Mouse (Mus musculus): Measurements from ENCODE around the gene Akip1. TPM values are rescaled to one million over a fixed set of nuclear protein-coding genes. Genes with fewer than 3 reads are reported as not detected.

The Akip1 gene
- total RNA-seq, 2 experiments from 2014 or later = 18.1 to 18.8 TPM

DNA sequence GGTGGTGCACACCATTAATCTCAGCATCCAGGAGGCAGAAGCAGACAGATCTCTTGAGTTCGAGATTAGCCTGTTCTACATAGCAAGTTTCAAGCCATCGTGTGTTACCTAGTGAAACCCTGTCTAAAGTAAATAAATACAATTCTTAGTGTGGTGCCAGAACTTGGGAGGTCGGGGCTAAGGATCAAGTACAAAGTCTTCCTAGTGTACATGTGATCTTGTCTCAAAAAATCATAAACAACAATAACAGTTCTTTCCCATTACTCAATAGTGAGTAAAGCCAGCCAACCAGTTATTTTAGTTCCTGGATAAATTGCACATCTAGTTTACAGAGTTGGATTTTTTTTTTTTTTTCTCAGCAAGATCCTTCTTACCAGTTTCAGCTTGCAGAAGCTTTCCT is 971 bp downstream of the Akip1 start:
- DNase-seq = no peak
- intact Hi-C loops (cut with DNase I) = loop anchor here (2.0 to 10.0 kb wide), 3 partner anchors 34 to 380 kb away; no protein-coding TSS in a partner anchor

DNA sequence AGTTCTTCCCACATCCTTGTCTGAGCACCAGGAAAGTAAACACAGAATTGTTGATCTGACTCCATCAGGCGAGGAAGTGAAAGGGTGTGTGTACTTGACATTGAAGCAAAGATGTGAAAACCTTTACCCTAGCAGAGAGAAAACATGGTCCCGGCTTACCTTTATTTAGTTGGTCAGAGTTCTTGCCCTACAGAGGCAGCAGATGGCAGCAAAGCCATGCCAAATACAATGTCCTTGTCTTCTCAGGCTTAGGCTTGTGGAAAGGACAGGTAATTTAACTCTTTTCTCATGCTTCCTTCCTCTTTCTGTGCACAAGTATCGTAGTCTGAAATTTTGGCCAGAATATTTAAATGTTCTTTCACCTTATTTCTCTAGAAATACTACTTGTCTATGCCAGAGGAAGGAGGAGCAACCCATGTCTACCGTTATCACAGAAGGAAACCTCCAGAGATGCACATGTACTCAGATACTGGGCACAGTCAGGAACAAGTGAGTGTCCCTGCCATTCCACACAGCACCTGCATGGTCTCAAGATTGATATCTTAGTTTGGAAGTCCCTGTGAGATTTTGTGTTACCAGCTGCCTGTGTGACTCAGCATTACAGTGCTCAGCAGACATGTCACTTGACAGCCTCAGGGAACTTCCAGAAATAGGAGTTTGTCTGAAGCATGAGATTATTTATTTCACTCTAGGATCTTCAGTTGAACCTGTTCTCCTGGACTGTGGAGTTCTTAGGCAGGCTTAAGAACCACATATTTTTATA is 3.7 kb downstream of the Akip1 start:
- intact Hi-C loops (cut with DNase I) = loop anchor here (2.0 to 10.0 kb wide), 3 partner anchors 85 to 378 kb away; no protein-coding TSS in a partner anchor
- peak; percentile 70 to 77 for DNase-seq

DNA sequence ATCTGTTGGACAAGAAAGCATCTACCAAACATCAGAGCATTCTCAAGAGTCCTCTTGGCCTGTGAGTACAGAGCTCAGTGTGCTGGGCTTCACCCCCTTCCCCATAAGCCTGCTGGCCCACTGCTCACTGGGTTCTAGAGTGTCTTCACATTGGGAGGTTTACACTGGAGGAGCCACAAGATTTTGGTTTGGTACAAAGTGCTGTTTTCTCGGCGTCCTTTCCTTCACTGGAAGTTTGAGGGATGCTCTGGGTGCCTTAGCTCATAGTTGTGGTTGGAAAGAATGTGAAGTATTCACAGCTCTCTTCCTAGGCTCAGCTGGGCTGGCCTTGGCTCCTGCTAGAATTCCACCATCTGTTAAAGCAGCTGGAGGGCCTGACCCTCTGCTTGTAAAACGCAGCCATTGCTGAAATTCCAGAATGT is 5.5 kb downstream of the Akip1 start:
- DNase-seq = peak; percentile 68 to 75
- intact Hi-C loops (cut with DNase I) = loop anchor here (5.0 to 10.0 kb wide), 2 partner anchors 83 to 376 kb away; no protein-coding TSS in a partner anchor

DNA sequence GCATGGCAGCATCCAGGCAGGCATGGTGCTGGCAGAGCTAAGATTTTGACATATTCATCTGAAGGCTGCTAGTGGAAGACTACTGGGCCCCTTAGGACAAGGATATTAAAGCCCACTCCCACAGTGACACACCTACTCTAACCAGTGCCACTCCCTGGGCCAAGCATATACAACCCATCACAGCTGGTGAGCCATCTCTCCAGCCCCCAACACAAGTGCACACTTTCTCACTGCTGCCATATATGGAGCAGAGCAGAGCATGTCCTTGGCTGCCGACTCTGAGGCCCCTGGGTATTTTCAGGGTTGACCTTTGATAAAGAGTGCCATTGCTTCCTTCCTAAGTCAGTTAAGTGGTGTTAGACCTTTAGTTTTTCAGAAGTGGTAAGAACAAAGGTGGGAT is 6.6 kb downstream of the Akip1 start:
- intact Hi-C loops (cut with DNase I) = no loop called here
- no peak for DNase-seq

DNA sequence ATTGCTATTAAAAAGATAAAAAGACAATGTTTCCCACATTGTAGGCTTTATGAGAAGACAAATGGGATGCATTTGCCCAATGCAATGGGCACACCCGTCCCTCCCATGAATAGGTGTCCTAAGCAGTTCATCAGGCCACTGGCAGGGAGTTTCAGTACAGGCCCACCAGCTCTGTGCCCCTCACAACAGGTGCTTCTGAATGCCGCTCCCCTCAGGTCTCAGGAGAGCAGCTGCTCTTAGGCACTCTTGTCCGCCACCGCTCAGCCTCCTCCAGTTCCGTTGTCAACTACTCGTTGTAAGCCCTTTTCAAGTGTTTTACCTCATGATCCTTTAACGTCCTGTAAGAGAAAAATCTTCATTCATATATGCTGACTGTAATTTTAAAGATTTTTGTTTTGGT is 8.7 kb downstream of the Akip1 start:
- no peak for DNase-seq
- intact Hi-C loops (cut with DNase I) = no loop called here

DNA sequence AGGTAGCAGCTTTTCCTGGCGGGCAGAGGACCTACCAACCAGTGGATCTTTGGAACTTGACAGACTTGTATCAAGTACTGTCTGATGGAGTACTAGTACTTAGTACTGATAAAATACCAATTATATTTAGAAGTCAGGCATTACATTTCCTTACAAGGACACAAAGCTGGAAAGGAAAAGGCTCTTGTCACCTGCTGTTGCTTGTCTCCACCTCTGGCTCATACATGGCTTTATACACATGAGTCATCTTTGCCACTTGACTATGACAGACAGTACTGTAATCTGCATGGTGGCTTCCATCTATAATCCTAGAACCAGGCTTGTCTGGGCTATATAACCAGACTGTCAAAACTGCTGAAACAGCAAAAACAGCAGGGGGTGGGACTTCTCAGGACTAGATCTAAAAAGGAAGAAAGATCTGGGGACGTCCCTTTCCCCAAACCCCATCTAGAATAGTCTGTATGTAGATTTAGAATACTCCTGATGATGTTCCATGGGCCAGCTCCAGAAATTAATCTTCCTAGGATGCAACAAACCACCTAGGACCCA is 10.0 kb downstream of the Akip1 start:
- intact Hi-C loops (cut with DNase I) = no loop called here
- DNase-seq = no peak

DNA sequence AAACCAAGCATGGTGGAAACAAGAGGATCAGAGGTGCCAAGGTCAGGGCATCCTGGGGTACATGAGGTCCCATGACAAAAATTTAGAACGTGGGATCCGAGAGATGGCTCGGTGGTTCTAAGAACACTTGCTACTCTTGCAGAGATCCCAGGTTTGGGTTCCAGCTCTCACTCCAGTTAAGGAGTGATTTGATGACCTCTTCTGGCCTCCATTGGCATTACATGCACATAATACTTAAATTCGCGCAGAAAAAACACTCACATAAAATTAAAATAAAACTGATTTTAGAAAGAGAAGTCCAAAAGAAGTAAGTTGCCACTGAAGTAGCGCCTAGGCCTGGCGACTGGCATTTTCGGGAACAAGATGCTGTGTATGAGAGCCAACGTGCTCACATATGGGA is 15.8 kb downstream of the Akip1 start:
- intact Hi-C loops (cut with DNase I) = loop anchor here (2.0 kb wide), 1 partner anchor 190 kb away; no protein-coding TSS in a partner anchor
- DNase-seq = peak; percentile 52 to 65

DNA sequence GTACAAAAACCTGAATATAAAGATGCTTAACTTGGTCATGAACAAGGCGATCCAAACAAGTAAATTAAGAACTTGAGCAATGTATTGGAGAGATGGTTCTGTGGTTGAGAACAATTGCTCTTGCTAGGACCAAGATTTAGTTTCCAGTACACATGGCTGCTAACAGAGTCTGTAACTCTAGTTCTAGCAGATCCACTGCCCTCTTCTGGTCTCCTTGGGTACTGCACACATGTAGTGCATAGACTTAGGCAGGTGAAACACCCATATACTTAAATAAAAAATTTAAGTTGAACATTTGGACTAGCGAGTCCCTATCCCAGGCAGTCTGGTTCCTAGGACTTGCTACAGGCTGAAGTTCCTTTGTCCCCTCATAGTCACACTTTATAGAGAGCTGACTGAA is 19.1 kb downstream of the Akip1 start:
- intact Hi-C loops (cut with DNase I) = no loop called here
- DNase-seq = no peak

DNA sequence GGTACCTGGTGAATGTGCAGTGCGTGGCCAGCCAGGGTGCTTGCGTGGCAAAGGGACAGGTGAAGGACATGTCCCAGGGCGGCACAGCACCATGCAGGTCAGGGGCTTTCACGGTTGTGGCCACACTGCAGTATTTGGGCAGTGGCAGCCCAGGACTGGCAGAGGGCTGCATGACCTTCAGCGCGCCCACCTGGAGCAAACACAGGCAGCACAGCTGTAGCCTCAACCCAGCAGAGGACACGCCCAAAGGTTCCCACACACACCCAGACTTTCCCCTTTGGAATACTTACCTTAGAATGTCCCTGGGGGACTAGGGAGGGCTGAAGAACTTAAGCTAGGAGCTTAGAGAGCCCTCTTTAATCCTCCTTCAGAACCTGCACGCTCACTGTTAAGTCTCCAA is 19.6 kb downstream of the Akip1 start:
- DNase-seq = no peak
- intact Hi-C loops (cut with DNase I) = no loop called here

DNA sequence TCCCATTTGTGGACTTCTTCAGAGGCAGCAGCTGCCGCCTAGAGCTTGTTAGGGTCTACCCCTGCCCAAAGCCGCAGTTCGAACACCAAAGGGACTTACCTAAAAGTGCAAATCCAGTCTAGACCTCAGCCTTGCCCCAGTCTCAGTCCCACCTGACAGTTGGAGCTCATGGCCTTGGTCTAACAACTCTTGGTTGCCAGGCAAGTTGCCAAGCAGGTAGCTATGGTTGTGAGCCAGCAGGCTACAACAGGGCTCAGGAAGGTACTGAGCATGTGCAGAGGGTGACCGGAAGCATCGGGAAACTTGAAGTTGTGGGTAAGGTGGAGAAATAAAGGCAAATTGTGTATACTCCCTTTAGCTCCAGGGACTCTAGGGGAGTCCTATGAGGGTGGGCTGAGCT is 20.2 kb downstream of the Akip1 start, which contains the start of gene BC051019:
Gene BC051019 (minus strand): TSS at position 154 of the 400 bp plus-strand sequence.
- intact Hi-C loops (cut with DNase I) = no loop called here
- no peak for DNase-seq

DNA sequence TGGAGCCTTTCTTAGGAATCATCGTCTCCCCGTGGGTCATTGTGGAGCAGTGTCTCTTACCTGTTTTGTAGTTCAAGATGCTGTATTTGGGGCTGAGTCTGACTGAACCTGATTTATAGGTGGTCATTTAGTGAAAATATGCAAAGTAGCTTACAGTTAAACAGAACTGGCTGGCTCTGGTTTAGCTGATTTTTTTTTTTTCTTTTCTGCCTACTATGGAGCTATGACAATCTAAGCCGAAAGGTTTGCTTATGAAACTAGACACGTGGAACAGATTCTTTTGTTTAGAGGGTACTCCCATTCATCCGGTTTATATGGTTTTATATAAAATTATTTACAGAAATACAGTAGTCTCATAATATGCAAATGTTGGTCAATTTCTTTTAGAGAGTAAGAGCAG is 28.1 kb downstream of the Akip1 start, which contains the start of gene Ascl3:
Gene Ascl3 (minus strand): TSS at position 101 of the 400 bp plus-strand sequence.
- intact Hi-C loops (cut with DNase I) = no loop called here
- DNase-seq = no peak

DNA sequence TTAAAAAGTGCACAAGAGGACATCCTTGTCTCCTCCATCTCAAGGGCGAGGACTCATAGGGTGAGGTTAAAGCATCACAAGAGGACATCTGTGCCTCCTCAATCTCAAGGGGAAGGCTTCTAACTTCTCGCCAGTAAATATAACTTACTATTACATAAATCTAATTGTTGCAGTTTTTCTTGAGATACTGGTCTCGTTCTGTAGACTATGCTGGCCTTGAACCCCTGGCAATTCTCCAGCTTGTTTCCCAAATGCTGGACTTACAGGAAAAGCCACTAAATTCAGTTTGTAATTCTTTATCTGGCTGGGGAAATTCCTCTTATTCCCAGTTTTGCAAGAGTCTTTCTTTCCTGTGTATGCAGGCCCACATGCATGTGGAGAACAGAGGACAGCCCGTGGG is 31.3 kb downstream of the Akip1 start:
- no peak for DNase-seq
- intact Hi-C loops (cut with DNase I) = no loop called here

DNA sequence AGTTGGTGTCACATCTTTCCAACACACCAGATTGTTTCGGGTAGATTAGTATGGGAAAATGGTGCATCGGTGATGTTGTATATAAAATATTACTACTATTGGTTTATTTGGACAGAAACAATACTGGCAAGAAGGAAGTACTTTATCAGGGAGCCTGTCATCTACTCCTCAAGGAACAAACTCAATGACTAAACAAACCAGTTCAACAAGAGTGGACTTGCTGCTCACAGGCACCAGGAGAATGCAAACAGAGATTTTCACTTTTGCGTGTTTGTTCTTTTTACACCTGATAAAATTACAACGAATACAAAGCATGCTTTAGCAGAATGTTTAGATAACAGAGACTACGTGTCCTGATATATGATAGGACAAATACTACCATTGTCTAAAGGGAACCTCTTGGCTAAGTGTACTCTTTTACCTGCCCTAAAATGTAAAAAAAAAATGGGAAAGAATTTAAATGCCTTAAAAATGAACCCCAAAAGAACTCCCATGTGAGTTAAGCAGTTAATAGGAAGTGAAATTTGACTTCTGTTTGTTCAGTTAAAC is 36.4 kb downstream of the Akip1 start:
- intact Hi-C loops (cut with DNase I) = no loop called here

DNA sequence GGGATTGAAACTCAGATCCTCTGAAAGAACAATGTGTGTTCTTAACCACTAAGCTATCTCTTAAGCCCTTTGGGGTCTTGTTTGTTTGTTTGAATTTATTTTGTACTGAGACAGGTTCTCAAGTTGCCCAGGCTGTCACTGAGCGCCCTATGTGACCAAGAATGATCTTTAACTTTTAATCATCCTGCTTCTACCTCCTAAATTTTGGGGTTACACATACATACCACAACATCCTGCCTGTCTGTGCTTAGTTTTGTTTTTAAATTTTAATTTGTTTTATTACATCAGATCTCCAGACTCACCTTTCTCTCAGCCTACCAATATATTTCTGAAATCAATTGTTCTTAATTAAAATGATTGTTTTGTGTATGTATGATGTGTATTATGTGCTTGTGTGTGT is 37.6 kb downstream of the Akip1 start:
- DNase-seq = no peak
- intact Hi-C loops (cut with DNase I) = no loop called here

More for the DNA sequence above, 36.4 kb downstream of the Akip1 start:
- no peak for DNase-seq

DNA sequence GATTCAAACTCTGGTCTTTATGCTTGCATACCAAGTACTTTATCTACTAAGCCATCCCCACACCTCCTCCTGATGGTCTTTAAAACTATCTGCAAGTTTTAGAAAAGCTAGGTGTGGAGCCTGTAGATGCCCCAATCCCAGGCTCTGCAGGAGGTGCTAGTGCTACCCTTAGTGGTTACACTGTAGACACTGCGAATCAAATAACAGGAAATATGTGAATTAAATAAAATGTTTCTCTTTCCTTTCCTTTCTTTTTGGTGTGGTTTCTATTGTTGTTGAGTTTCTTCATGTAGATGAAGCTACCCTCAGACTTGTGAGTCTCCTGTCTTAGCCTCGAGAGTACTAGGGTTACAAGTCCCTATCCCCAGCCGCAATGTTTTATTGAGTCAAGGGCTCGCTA is 38.2 kb downstream of the Akip1 start:
- intact Hi-C loops (cut with DNase I) = no loop called here
- no peak for DNase-seq

DNA sequence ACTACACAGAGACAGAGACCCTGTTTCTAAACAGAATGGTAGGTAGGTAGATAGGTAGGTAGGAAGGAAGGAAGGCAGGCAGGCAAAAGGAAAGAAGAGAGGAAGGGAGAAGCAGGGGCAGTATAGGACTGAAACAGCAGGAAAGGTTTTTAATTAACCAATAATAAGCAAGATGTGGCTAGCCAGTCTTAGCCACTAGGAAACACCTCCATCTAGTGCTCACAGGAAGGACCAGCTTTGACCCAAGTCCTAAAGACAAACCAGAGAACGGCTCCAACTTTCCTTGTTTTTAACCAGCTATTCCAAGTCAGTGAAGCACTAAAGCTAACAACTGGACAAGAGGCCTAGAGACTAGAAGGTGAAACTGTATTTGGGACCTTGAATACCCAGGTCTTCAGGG is 44.3 kb downstream of the Akip1 start:
- intact Hi-C loops (cut with DNase I) = no loop called here
- DNase-seq = no peak

DNA sequence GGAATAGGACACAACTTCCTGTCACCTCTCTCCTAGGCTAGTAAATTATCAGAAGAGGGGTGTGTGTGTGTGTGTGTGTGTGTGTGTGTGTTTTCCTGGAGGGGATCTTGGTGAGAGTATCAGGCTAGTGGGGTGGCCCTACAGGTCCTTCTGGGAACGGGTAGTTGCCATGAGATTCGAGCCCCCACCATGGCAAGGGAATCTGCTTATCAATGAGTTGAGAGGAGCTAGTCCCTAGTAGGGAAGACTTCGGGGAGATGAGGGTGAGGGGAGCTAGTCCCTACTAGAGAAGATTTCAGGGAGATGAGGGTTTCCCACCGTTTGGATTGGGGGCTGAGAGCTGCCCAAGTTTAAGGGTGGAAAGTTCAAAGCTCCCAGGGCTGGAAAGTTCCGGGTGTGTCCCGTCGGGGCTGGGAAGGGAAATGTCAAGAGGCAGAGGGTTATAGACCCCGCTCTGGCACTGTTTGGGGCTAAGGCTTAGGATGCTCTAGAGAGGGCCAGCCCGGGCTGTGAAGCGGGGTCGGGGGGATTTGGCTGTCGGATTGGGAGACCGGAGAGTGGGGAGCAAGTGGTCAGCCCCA is 48.0 kb downstream of the Akip1 start:
- intact Hi-C loops (cut with DNase I) = no loop called here

DNA sequence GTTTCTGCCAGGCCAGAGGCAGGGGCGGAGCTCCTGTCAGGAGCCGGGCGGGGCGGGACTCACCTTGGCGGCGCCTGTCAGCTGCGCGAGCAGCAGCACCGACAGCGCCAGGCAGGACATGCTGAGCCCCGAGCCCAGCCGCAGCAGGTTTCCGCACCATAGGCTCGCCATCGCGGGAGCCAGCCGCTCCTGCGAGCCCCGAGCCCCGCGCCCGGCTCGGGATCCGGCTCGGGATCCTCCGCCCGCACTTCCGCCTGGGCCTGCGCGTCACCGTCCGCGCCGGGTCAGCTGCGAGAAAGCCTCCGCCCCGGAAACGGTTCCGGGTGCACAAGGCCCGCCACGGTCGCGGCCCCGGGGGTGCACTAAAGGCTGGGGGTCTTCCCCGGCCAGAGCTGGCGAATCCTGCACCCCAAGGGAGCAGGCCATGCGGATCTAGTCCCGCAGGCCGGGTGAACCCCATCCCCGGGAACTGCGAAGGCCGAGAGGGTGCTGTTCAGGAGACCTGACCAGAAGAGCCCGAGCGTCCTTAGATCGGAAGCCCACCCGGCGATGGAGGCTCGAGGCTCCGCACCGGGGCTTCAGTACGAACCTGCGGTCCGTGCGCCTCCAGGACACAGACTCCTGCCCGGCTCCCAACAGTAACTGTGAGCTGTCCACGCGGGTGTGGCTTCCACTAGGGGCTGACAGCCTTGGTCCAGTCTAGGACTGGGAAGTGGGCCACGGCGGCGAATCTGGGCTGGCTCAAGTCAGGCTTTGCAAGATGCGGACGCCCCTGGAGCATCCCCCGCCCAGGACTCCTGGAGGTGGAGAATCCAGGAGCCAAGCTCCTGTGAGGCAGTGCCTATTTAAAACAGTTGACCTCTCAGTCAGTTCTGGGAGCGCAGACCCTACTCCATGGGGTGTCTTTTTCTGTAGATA is 48.8 kb downstream of the Akip1 start, which contains the start of gene Tmem9b:
Gene Tmem9b (minus strand): TSS at position 868 of the 918 bp plus-strand sequence.
- DNase-seq = peak; percentile 88
- intact Hi-C loops (cut with DNase I) = no loop called here

More for the DNA sequence above, 48.0 kb downstream of the Akip1 start:
- peak in 1 of 2 experiments; percentile 22 for DNase-seq

DNA sequence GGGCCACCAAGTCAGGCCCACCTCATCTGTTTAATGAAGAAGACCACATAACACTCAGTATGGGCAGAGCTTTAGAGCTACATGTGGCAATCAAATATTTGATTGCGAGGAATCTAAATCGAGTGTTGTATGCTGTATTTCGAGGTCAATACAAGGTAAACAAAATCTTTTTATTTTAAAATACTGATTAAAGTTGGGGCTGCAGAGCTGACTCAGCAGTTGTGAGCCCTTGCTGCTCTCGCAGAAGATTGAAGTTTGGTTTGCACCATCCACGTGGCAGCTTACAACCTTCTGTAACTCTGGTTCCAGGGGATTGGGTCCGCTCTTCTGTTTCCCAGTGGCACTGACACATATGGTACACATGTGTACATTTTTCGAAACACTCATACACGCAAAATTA is 50.5 kb downstream of the Akip1 start:
- no peak for DNase-seq
- intact Hi-C loops (cut with DNase I) = no loop called here

DNA sequence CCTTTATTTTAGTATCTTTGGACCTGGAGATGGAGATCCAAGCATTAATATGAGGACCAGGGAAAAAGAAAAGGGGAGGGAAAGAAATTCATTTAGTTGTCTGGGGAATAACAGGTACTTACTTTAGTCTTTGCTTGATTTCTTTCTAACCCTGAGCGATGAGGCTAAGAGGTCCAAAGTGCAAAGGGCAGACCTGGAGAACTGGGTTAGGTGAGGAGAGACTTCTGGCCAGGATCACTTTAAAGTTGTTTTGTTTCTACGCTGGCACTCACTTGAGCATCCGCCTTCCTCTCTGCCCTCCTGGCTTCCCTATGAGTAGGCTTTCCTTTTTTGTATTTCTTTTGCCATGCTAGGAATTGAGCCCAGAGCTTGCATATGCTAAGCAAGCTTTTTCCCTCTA is 52.8 kb downstream of the Akip1 start:
- intact Hi-C loops (cut with DNase I) = no loop called here
- DNase-seq = no peak

All from heart, postnatal 10 days (tissue).